Mouse (Mus musculus): ENCODE data around the gene Gdf2. TPM values are rescaled to one million over a fixed set of nuclear protein-coding genes. Genes with fewer than 3 reads are reported as not detected.

Gene Gdf2
- polyA plus RNA-seq, 1 experiment from 2014 or later = 4.3 TPM

DNA sequence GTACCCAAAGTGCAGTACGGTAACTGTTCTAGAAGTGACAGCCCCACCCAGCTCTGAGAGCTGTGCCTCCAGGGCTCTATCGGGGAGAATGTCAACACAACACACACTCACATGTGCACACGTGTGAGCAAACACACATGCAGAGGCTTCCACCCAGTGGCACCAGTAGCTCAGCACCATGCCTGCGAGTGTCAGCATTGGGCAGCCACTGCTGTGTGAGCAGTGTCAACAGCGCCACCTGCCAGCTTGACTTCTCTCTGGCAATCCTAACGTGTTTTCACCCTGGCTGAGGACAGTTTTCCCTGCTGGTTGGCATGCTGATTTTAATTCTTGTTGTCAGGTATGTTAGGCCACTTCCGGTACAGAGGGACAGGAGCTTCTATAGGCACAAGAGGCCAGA is 31.8 kb downstream of the Gdf2 start:
- no peak for DNase-seq (ENCODE audit: low spot score)
- H3K9me3 ChIP-seq = no peaks in the 10 kb centered on the region

DNA sequence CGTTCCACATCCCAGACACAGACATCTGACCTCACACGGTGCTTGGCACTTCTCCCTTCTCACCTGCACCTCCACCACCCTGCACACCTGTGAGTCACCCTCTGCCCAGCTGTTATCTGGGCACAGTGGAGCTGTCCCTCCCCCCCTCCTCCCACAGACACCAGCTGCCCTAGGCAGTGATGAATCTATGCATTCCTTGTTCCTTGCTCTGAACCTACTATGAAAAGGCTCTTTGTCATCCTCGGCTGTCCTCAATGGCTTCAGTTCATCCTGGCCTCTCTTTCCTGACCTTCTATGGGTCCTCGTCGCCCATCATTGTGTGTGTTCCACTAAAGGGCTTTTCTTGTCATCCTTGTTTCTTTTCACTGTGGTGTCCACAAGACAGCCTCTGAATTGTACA is 33.9 kb downstream of the Gdf2 start:
- H3K27ac ChIP-seq = no peak overlapping the region
- peaks cover 27% of the 10 kb centered on the region for H3K27me3 ChIP-seq (ENCODE audit: insufficient read depth, poor library complexity, severe bottlenecking)

More for the DNA sequence above, 31.8 kb downstream of the Gdf2 start:
- H3K4me3 ChIP-seq = no peak overlapping the region
- H3K36me3 ChIP-seq = no peaks in the 10 kb centered on the region
- H3K27me3 ChIP-seq (ENCODE audit: insufficient read depth, poor library complexity, severe bottlenecking) = peaks cover 9% of the 10 kb centered on the region
- no peaks in the 10 kb centered on the region for H3K4me1 ChIP-seq
- whole genome bisulfite sequencing = 39% methylated on average over 7 of the region's 7 CpGs
- no peak overlapping the region for H3K27ac ChIP-seq

DNA sequence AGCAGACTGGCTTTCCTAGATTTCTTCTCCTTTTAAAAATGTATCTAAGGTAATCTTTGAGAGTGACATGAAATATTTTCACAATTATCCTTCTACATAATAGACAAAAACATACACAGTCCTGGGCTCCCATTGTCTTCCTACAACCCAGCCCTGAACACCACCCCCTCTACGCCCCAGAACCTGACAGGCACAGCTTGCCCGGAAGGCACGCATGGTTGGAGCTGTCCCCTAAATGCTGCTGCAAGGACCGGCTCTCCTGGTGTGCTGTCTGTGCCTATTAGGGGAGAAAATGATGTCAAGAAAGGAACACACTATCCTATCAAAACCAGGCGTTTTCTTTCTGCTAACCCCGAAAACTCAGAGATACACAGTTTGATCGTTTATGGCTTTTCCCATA is 36.9 kb downstream of the Gdf2 start:
- no peak for DNase-seq (ENCODE audit: low spot score)
- peaks cover 3% of the 10 kb centered on the region; the same call in 1 of the 2 replicates for H3K4me1 ChIP-seq
- 42% methylated on average over 7 of the region's 7 CpGs for WGBS
- no peak overlapping the region for H3K4me3 ChIP-seq
- no peaks in the 10 kb centered on the region for H3K36me3 ChIP-seq
- peaks cover 24% of the 10 kb centered on the region for H3K27me3 ChIP-seq (ENCODE audit: insufficient read depth, poor library complexity, severe bottlenecking)
- H3K27ac ChIP-seq = no peak overlapping the region
- no peaks in the 10 kb centered on the region for H3K9me3 ChIP-seq

More for the DNA sequence above, 33.9 kb downstream of the Gdf2 start:
- no peaks in the 10 kb centered on the region for H3K36me3 ChIP-seq
- DNase-seq (ENCODE audit: low spot score) = no peak
- H3K4me3 ChIP-seq = no peak overlapping the region
- WGBS = 63% methylated on average over 5 of the region's 5 CpGs
- H3K9me3 ChIP-seq = no peaks in the 10 kb centered on the region
- peaks cover 3% of the 10 kb centered on the region; the same call in 1 of the 2 replicates for H3K4me1 ChIP-seq

DNA sequence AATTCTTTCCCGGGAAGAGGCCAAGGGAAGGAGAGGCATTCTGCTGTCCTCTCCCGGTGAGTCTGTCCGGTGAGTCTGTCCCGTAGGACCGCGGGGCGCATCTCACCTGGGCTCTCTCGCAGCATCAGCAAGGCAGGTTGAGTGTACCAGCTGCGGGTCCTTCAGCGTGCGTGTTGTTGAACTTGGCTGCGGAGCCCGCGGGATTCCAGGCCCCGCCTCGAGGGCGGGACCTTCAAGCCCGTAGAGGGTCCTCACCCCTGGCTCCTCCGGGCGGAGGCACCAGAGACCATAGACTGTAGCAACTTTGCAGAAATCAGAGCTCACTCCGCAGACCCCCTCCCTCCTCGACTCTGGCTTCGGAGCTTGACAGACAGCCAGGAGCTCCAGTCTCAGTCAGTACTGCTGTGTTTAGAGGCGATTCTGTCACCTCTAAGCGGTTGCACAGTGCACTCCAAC is 37.8 kb downstream of the Gdf2 start, which contains the start of gene Zfp488:
TSS of gene Zfp488 (minus strand) at position 161 of the 456 bp plus-strand sequence.
- no peak within 1 kb of the TSS for H3K27ac ChIP-seq
- peaks cover 24% of the 10 kb centered on the region for H3K27me3 ChIP-seq (ENCODE audit: insufficient read depth, poor library complexity, severe bottlenecking)
- H3K4me3 ChIP-seq = peak within 1 kb of the TSS; percentile 52
- 2% methylated on average over 25 of the region's 25 CpGs for WGBS
- no peaks in the 10 kb centered on the region for H3K9me3 ChIP-seq
- H3K4me1 ChIP-seq = peaks cover 3% of the 10 kb centered on the region; the same call in 1 of the 2 replicates
- no peak for DNase-seq (ENCODE audit: low spot score)
- H3K36me3 ChIP-seq = no peaks in the 10 kb centered on the region

DNA sequence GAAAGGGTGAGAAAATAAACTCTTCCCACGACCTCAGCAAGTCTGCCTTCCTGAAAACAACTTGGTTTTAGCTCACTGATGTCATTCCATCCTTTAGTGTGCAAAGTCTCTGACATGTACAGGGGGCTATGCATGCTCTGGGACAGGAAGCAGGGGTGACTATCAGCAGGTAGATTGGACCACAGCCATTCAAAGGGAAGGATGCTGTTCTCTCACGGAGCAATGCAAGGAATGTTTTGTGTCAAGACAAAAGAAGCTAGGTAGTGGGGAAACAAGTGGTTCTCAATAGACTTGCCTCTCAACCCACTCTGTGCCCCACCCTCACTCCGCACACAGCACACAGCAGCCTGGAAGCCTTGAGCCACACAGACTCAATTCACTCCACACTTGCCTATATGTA is 48.4 kb downstream of the Gdf2 start:
- Histone ChIP-seq H3K9me3 (no peaks in the 10 kb centered on the region), H3K27me3 (ENCODE audit: insufficient read depth, poor library complexity, severe bottlenecking) (peaks cover 21% of the 10 kb centered on the region), H3K27ac (no peak overlapping the region), H3K4me1 (peaks cover 9% of the 10 kb centered on the region; the same call in 1 of the 2 replicates), H3K36me3 (no peaks in the 10 kb centered on the region), H3K4me3 (no peak overlapping the region)
- 59% methylated on average over 3 of the region's 3 CpGs for WGBS
- peak; percentile 28 for DNase-seq (ENCODE audit: low spot score)

DNA sequence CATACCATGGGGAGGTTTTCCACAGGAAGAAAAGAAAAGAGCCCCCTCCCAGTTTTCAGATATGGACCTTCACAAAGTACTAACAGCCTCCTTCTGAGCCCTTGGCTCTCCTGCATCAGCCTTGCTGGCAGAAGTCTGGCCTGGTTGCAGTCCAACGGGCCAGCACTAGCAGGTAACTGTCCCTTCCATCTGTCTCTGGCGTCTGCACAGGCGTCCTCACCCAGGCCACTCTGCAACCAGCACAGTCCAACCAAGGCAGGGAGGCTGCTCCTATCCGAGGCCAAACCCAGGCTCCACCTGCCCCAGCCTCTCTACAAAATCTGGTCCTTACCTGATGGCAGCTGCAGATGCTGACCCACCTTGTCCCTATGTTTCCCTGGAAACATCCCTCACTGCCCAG is 51.1 kb downstream of the Gdf2 start:
- no peaks in the 10 kb centered on the region for H3K36me3 ChIP-seq
- H3K27ac ChIP-seq = no peak overlapping the region
- peaks cover 16% of the 10 kb centered on the region for H3K4me1 ChIP-seq
- WGBS = 69% methylated on average over 4 of the region's 4 CpGs
- DNase-seq (ENCODE audit: low spot score) = peak; percentile 51
- no peak overlapping the region for H3K4me3 ChIP-seq
- H3K27me3 ChIP-seq (ENCODE audit: insufficient read depth, poor library complexity, severe bottlenecking) = peaks cover 21% of the 10 kb centered on the region
- no peaks in the 10 kb centered on the region for H3K9me3 ChIP-seq

DNA sequence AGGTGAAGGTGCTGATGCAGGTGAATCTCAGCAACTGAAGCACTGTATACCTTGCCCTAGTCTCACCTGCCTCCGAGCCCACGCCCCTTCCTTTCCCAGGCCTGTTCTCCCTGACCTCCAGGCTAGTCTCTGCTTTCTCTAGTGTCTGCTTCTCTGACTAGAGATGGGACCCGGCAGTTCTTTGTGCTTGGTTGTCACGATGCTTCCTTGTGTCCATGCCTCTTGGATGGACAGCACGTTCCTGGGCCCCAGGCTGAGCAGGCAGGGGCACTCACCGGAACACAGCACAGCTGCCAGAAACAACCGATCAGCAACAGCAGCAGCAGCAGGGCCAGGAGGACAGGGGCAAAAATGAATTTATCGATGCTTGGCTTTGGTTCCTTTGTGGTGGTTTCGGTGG is 52.2 kb downstream of the Gdf2 start:
- WGBS = 90% methylated on average over 9 of the region's 9 CpGs
- Histone ChIP-seq H3K4me1 (peaks cover 26% of the 10 kb centered on the region), H3K36me3 (no peaks in the 10 kb centered on the region), H3K9me3 (no peaks in the 10 kb centered on the region), H3K27ac (no peak overlapping the region), H3K27me3 (ENCODE audit: insufficient read depth, poor library complexity, severe bottlenecking) (peaks cover 21% of the 10 kb centered on the region), H3K4me3 (no peak overlapping the region)
- DNase-seq (ENCODE audit: low spot score) = peak; percentile 68

DNA sequence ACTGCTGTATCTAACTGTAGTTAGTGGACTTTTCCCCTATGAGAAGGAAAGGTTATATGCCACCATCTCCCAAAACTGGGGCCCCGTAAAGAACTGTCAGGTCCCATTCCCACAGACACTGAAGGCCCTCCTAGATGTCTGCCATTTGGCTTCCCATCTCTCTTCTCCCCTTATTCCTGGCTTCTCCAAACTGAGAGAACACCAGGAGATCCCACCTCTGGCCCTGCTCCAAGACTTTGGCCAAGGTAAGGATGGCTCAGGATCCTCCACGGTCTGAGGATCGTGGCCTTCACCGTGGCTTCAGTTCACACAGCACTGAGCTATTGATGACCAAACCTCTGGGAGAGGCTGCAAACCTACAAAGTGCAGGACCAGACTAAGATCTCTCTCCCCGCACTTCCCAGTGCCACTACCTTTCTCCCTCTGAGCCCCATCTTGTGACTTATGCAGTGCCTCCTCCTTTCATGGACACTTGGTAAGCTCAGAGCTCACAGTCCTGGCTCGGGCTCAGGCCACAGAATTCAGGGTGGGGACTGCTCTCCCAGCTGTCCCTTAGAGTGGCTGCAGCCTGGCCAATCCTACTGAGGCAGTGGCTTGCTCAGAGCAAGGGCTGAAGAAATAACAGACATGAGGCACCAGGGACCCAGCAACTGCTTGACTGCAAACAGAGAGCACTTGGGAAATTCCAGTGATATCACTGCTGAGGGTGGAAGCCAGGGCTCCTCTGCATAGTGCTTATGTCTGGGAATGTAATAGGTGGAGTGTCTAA is 52.9 kb downstream of the Gdf2 start:
- WGBS = 79% methylated on average over 6 of the region's 6 CpGs
- Histone ChIP-seq H3K9me3 (no peaks in the 10 kb centered on the region), H3K4me3 (no peak overlapping the region), H3K4me1 (peaks cover 27% of the 10 kb centered on the region), H3K36me3 (no peaks in the 10 kb centered on the region), H3K27me3 (ENCODE audit: insufficient read depth, poor library complexity, severe bottlenecking) (peaks cover 21% of the 10 kb centered on the region), H3K27ac (peak overlapping the region; percentile 42; the same call in 1 of the 2 replicates)
- DNase-seq (ENCODE audit: low spot score) = peak; percentile 79

Other genes with a start within 250 kb of the Gdf2 start
- 0.32 and 2.8 TPM in 2 replicates for gene Gdf10, start 17.5 kb upstream of the Gdf2 start, polyA plus RNA-seq (2016; fragmentation: Nextera tagmentation; extraction: Ambion mirVana)
- gene Rbp3, start 13.0 kb downstream of the Gdf2 start, polyA plus RNA-seq (2016; fragmentation: Nextera tagmentation; extraction: Ambion mirVana) = 0.05 and 0.36 TPM in 2 replicates
- gene Zfp488, start 37.7 kb downstream of the Gdf2 start, polyA plus RNA-seq (2016; fragmentation: Nextera tagmentation; extraction: Ambion mirVana) = 0.03 and 0.12 TPM in 2 replicates
- not detected in 2 replicates for gene Gm30083, start 74.1 kb downstream of the Gdf2 start, polyA plus RNA-seq (2016; fragmentation: Nextera tagmentation; extraction: Ambion mirVana)
- not detected in 2 replicates for gene Gm5460, start 75.7 kb downstream of the Gdf2 start, polyA plus RNA-seq (2016; fragmentation: Nextera tagmentation; extraction: Ambion mirVana)
- not detected in 2 replicates for gene Antxrl, start 111.7 kb downstream of the Gdf2 start, polyA plus RNA-seq (2016; fragmentation: Nextera tagmentation; extraction: Ambion mirVana)
- 0.49 and 0.53 TPM in 2 replicates for gene Anxa8, start 144.9 kb downstream of the Gdf2 start, polyA plus RNA-seq (2016; fragmentation: Nextera tagmentation; extraction: Ambion mirVana)
- gene A630023A22Rik, start 161.7 kb downstream of the Gdf2 start, polyA plus RNA-seq (2016; fragmentation: Nextera tagmentation; extraction: Ambion mirVana) = not detected in 2 replicates
- gene Npy4r, start 211.4 kb downstream of the Gdf2 start, polyA plus RNA-seq (2016; fragmentation: Nextera tagmentation; extraction: Ambion mirVana) = 0.04 and 0.05 TPM in 2 replicates